Mouse (Mus musculus) cerebral cortex, adult 2 months (tissue): ENCODE measurements around the gene Fat2.

ENCODE experiments used
- WGBS: fragments of 180-500 bp; shearing (Covaris S2); methylation state at CpG from one replicate; pipeline ENCODE4 v1.1.7; 2018; 5-methylcytosine and 5-hydroxymethylcytosine counted together

Fat2 gene

GRCm38 (mm10) chr11:55239496-55239895, 96.9 kb downstream of the Fat2 start:
- 77% methylated on average over 3 of the region's 3 CpGs for WGBS

GRCm38 (mm10) chr11:55236815-55237214, 99.5 kb downstream of the Fat2 start:
- WGBS = 61% methylated on average over 1 of the region's 1 CpGs

- 82% methylated on average over 4 of the region's 4 CpGs for WGBS
Measured at GRCm38 (mm10) chr11:55234791-55235190, 101.6 kb downstream of the Fat2 start.

- 79% methylated on average over 7 of the region's 7 CpGs for WGBS
Measured at GRCm38 (mm10) chr11:55234288-55234687, 102.1 kb downstream of the Fat2 start.

DNA sequence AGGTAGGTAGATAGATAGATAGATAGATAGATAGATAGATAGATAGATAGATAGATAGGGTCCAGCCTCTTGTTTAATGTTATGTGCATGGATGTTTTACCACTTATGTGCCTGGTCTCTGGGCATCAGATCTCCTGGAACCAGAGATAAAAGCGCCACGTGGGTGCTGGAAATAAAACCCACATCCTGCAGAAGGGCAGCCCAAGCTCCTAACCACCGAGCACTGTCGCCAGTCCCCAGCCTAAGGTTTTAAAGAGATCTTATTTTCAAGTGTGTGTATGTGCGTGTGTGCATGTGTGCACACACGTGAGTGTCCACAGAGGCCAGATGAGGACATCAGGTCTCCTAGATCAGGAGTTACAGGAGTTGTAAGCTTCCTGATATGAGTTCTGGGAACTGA, 105.3 kb downstream of the Fat2 start:
- WGBS = 93% methylated on average over 6 of the region's 6 CpGs

- WGBS = 71% methylated on average over 7 of the region's 7 CpGs
Measured at GRCm38 (mm10) chr11:55221306-55221705, 115.1 kb downstream of the Fat2 start.

GRCm38 (mm10) chr11:55218473-55218872, 117.9 kb downstream of the Fat2 start:
- WGBS = 71% methylated on average over 3 of the region's 3 CpGs

GRCm38 (mm10) chr11:55217880-55218279, 118.5 kb downstream of the Fat2 start:
- 66% methylated on average over 7 of the region's 7 CpGs for WGBS

GRCm38 (mm10) chr11:55217418-55217817, 118.9 kb downstream of the Fat2 start:
- WGBS = 73% methylated on average over 4 of the region's 4 CpGs

GRCm38 (mm10) chr11:55216830-55217229, 119.5 kb downstream of the Fat2 start:
- WGBS = 50% methylated on average over 13 of the region's 13 CpGs

GRCm38 (mm10) chr11:55216061-55216460, 120.3 kb downstream of the Fat2 start:
- 64% methylated on average over 4 of the region's 4 CpGs for WGBS

DNA sequence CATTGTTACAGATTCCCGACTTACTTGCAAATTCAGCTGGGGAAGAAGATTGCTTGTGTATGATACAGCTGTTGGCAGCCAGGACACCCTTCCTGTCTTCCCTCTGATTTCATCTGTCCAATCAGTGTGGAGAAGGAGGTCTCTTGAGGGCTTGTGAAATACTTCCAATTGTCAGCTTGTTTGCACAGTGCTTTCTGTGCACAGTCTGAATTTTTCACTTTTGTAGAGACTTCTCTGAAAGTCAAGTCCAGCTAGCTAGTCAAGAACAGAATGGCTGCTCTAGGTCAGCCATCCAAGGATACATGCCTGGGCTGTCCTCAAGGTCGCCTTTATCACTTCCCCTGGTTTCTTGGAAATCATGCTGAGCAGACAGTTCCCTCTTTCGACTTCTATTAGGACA, 121.4 kb downstream of the Fat2 start:
- WGBS = 73% methylated on average over 3 of the region's 3 CpGs

DNA sequence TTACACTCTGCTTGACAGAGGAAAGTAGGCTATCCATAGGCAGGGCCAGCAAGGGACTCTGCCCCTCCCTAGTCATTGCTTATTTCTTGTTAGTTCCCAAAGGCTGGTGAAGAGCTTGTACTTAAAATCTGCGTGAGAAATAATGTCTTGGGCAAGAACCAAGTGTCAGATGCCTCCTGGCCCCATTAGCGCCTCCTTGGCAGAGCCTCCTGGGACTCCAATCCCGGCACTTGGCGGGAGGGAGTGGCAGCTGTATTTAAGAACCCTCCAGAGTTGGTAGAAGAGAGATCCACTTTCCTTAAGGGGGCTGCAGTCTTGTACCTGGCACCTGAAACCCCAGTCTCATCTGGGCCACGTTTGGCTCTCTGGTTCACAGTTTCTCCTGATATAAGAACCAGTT, 122.2 kb downstream of the Fat2 start:
- WGBS = 75% methylated on average over 5 of the region's 5 CpGs

GRCm38 (mm10) chr11:55213518-55213917, 122.8 kb downstream of the Fat2 start:
- 83% methylated on average over 4 of the region's 4 CpGs for WGBS

GRCm38 (mm10) chr11:55209626-55210353, 126.6 kb downstream of the Fat2 start:
- 77% methylated on average over 6 of the region's 6 CpGs for WGBS

- 76% methylated on average over 2 of the region's 2 CpGs for WGBS
Measured at GRCm38 (mm10) chr11:55209032-55209431, 127.3 kb downstream of the Fat2 start.

GRCm38 (mm10) chr11:55208001-55208690, 128.2 kb downstream of the Fat2 start:
- 57% methylated on average over 6 of the region's 6 CpGs for WGBS

DNA sequence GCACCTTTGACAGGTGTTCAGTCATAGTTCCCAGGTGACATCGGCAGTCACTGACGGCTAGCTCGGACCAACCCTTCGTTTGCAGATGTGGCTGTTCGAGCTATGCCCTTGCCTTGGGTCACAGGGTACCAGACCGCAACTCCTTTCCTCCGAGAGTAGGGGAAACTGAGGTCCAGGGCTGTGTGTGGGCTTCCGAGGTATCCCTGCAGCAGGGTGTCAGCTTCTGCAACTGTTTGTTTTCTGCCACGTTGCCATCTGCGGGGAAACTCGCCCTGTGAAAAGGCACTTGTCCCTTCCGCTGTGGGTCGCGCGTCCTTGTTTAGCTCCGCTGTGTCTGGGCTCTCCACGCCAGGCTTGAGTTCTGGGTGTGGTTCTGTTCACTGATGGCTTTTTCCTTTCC, 131.8 kb downstream of the Fat2 start:
- WGBS = under 1% methylated on average over 17 of the region's 17 CpGs

DNA sequence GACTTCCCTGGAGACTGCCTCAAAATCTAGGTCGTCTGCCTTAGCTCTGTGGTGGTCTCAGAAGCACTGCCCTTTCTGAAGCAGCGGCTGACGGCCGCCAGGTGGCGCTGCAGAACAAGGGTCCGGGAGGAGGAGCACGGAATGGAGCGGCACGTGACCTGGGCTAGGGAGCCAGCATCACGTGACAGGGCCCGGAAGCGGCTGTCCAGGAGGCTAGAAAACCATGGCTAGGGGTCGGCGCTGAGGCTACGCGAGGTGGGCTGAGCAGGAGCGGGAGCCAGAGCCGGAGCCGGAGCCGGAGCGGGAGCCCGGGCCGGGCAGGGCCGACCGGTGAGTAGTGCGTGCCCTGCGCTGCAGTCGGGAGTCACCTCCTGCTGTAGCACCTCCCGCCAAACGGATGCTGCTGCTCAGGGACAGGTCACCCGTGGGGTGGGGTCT, 132.2 kb downstream of the Fat2 start, which contains the start of gene Slc36a1:
Gene Slc36a1, plus strand, starts transcription at position 192 of the 438 bp plus-strand sequence.
- under 1% methylated on average over 31 of the region's 31 CpGs for WGBS
